Mouse (Mus musculus) liver, adult 2 months (tissue): ENCODE results near the gene Flywch2. TPM values are rescaled to one million over a fixed set of nuclear protein-coding genes. Genes with fewer than 3 reads are reported as not detected.
A peak's percentile ranks its signal among the peaks of the same experiment; 100 is the strongest.

Experiments
- DNase-seq: peaks from one replicate; pipeline ENCODE4 v3.0.0-alpha.2; 2011; ENCODE audit warnings: low read depth, low spot score; ENCODE audit errors: extremely low read depth
- H3K27ac ChIP-seq: fragments of 200-500 bp; replicated peaks from 2 replicates; pipeline ENCODE4 v1.5.1; 2012; ENCODE audit warnings: low read depth, mild to moderate bottlenecking, control low read depth, inconsistent platforms, low read length; ENCODE audit not compliant: insufficient read depth
- H3K27me3 ChIP-seq: fragments of 200-500 bp; 2 replicates; pipeline ENCODE4 v1.6.1; 2012; ENCODE audit warnings: mild to moderate bottlenecking, moderate library complexity, low read length, inconsistent platforms; ENCODE audit not compliant: control insufficient read depth, insufficient read depth
- H3K36me3 ChIP-seq: fragments of 200-500 bp; 2 replicates; pipeline ENCODE4 v1.6.1; 2012; ENCODE audit warnings: low read length, inconsistent platforms; ENCODE audit not compliant: control insufficient read depth, insufficient read depth
- H3K4me1 ChIP-seq: fragments of 200-500 bp; 2 replicates; pipeline ENCODE4 v1.6.1; 2011; ENCODE audit warnings: low read length; ENCODE audit not compliant: control insufficient read depth, insufficient read depth
- H3K4me3 ChIP-seq: fragments of 200-500 bp; 2 replicates; pipeline ENCODE4 v1.5.1; 2011; ENCODE audit warnings: low read depth, mild to moderate bottlenecking, control low read depth, low read length, moderate library complexity; ENCODE audit not compliant: insufficient read depth
- H3K79me2 ChIP-seq: fragments of 200-500 bp; 2 replicates; pipeline ENCODE4 v1.6.1; 2012; ENCODE audit warnings: inconsistent platforms, mild to moderate bottlenecking, low read length, moderate library complexity; ENCODE audit not compliant: control insufficient read depth, insufficient read depth
- H3K9ac ChIP-seq: fragments of 200-500 bp; 2 replicates; pipeline ENCODE4 v1.6.1; 2012; ENCODE audit warnings: low read depth, mild to moderate bottlenecking, control low read depth, inconsistent platforms, low read length
- CTCF ChIP-seq: fragments of 200-500 bp; IDR thresholded peaks from 2 replicates; pipeline ENCODE4 v1.5.1; 2011; ENCODE audit warnings: low read depth, low read length, control low read depth
- POLR2A ChIP-seq: fragments of 200-500 bp; IDR thresholded peaks from 2 replicates; pipeline ENCODE4 v1.6.1; 2011; ENCODE audit warnings: low read length, control low read depth; ENCODE audit not compliant: insufficient read depth; ENCODE audit errors: extremely low read depth
- WGBS: fragments of 180-500 bp; shearing (Covaris S2); methylation state at CpG from one replicate; pipeline ENCODE4 v1.1.7; 2018; 5-methylcytosine and 5-hydroxymethylcytosine counted together
- polyA plus RNA-seq: library from polyadenylated mRNA; depleted of rRNA; stranded (reverse); fragments of >200 nt; gene quantifications from 2 replicates; pipeline ENCODE4 v1.2.3, GENCODE M21; 2012
- total RNA-seq: library from RNA; depleted of rRNA; stranded (reverse); fragments of >200 nt; gene quantifications from 2 replicates; pipeline ENCODE4 v1.2.3, GENCODE M21; 2014

Flywch2 gene
- total and polyA plus RNA-seq, 2 experiments: 1.5 to 2.6 TPM

GRCm38 (mm10) chr17:23789749-23790268, 3.9 kb upstream of the Flywch2 start:
- H3K4me3 ChIP-seq: peak overlapping the region; percentile 77; the same call in 1 of the 2 replicates
- peak overlapping the region; percentile 70; the same call in 1 of the 2 replicates for H3K27ac ChIP-seq
- no peak for DNase-seq
- H3K9ac ChIP-seq: peak overlapping the region; percentile 87
- TF ChIP-seq CTCF: no peak
- no peaks in the 10 kb centered on the region for H3K79me2 ChIP-seq
- WGBS: 26% methylated on average over 8 of the region's 8 CpGs
- H3K4me1 ChIP-seq: peaks cover 11% of the 10 kb centered on the region
- no peaks in the 10 kb centered on the region for H3K36me3 ChIP-seq
- no peaks in the 10 kb centered on the region for H3K27me3 ChIP-seq

GRCm38 (mm10) chr17:23788973-23789372, 3.1 kb upstream of the Flywch2 start:
- 96% methylated on average over 4 of the region's 4 CpGs for WGBS
- no peak overlapping the region for H3K4me3 ChIP-seq
- no peaks in the 10 kb centered on the region for H3K79me2 ChIP-seq
- TF ChIP-seq POLR2A (no peak), CTCF (no peak)
- no peak overlapping the region for H3K27ac ChIP-seq
- no peaks in the 10 kb centered on the region for H3K27me3 ChIP-seq
- H3K4me1 ChIP-seq: peaks cover 11% of the 10 kb centered on the region
- DNase-seq: no peak
- no peaks in the 10 kb centered on the region for H3K36me3 ChIP-seq
- H3K9ac ChIP-seq: no peak overlapping the region

- H3K4me3 ChIP-seq: no peak overlapping the region
- H3K27me3 ChIP-seq: no peaks in the 10 kb centered on the region
- TF ChIP-seq CTCF: no peak
- TF ChIP-seq POLR2A: no peak
- 36% methylated on average over 13 of the region's 13 CpGs for WGBS
- H3K4me1 ChIP-seq: peaks cover 11% of the 10 kb centered on the region
- H3K36me3 ChIP-seq: no peaks in the 10 kb centered on the region
- H3K79me2 ChIP-seq: no peaks in the 10 kb centered on the region
- no peak for DNase-seq
- no peak overlapping the region for H3K27ac ChIP-seq
- H3K9ac ChIP-seq: 0 out of 2 replicates have a peak overlapping the region, but pooled peaks have one; percentile 2
These were observed 640 bp upstream of the Flywch2 start for GRCm38 (mm10) chr17:23786510-23786931.

- Histone ChIP-seq H3K79me2 (no peaks in the 10 kb centered on the region), H3K4me1 (0 out of 2 replicates have a peak, but pooled peaks cover 3% of the 10 kb centered on the region)
These were observed 2.5 kb downstream of the Flywch2 start for GRCm38 (mm10) chr17:23783352-23783751.

GRCm38 (mm10) chr17:23778447-23778846, 7.4 kb downstream of the Flywch2 start:
- Histone ChIP-seq H3K4me1 (no peaks in the 10 kb centered on the region), H3K4me3 (no peak overlapping the region), H3K27ac (no peak overlapping the region), H3K9ac (no peak overlapping the region), H3K79me2 (no peaks in the 10 kb centered on the region), H3K27me3 (no peaks in the 10 kb centered on the region), H3K36me3 (no peaks in the 10 kb centered on the region)
- WGBS: 74% methylated on average over 2 of the region's 2 CpGs
- no peak for DNase-seq
- TF ChIP-seq CTCF (no peak), POLR2A (no peak)

More at GRCm38 (mm10) chr17:23783352-23783751, 2.5 kb downstream of the Flywch2 start:
- H3K9ac ChIP-seq: no peak overlapping the region
- TF ChIP-seq POLR2A (no peak), CTCF (no peak)
- H3K27ac ChIP-seq: no peak overlapping the region
- H3K27me3 ChIP-seq: no peaks in the 10 kb centered on the region
- DNase-seq: no peak
- no peaks in the 10 kb centered on the region for H3K36me3 ChIP-seq
- no peak overlapping the region for H3K4me3 ChIP-seq

GRCm38 (mm10) chr17:23777141-23777540, 8.7 kb downstream of the Flywch2 start:
- WGBS: 69% methylated on average over 2 of the region's 2 CpGs
- Histone ChIP-seq H3K4me1 (no peaks in the 10 kb centered on the region), H3K79me2 (no peaks in the 10 kb centered on the region), H3K4me3 (no peak overlapping the region), H3K27ac (no peak overlapping the region), H3K27me3 (no peaks in the 10 kb centered on the region), H3K9ac (no peak overlapping the region), H3K36me3 (no peaks in the 10 kb centered on the region)
- no peak for DNase-seq
- no peak for TF ChIP-seq POLR2A
- no peak for TF ChIP-seq CTCF
